Mouse (Mus musculus) erythroblast, embryonic 14.5 days (primary cell): ENCODE results near the gene Mettl17.

ENCODE experiments used
- GATA1 ChIP-seq: IDR thresholded peaks from 2 replicates; pipeline ENCODE4 v1.6.1; 2012; ENCODE audit warnings: low read length, inconsistent platforms, mixed read lengths
- TAL1 ChIP-seq: IDR thresholded peaks from 3 replicates; pipeline ENCODE4 v1.6.1; 2012; ENCODE audit warnings: low read length, inconsistent platforms, mixed read lengths

DNA sequence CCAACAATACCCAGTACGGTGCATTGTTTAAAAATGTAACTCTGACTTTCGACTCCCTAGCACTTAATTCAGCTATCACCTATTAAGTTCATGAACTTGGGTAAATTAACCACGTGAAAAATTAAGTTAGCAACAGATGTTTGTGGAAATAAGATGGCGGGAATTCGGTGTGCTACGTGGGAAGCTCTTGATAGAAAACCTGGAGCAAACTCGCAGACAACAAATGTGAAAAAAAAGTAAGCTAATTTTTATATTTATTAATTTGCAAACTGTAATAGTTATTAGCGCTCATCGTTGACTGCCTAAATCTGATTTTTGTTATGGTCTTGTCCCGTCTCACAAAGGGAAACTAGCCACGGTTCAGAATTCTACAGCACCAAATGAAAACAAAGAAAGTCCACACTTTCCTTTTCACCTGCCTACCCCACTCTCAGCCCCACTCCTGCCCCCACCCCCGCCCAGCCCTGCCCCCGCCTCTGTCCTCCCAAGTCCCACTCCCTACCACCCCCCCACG, 554 bp upstream of the Mettl17 start:
- TF ChIP-seq TAL1 (no peak), GATA1 (no peak)
